Mouse (Mus musculus) E14TG2a.4 (cell line): ENCODE measurements at regions not wholly inside any gene's neighbourhood (a gene's known extent, or its start where the extent isn't known, plus 50 kb on each side); places are given as distances from the start of the nearest gene placed in this dataset.

Experiments
- H3K27me3 ChIP-seq: 2 replicates; pipeline ENCODE4 v1.6.1; 2014; ENCODE audit warnings: low read length, control low read depth; ENCODE audit not compliant: insufficient read depth
- H3K36me3 ChIP-seq: 2 replicates; pipeline ENCODE4 v1.6.1; 2014; ENCODE audit warnings: low read length, control low read depth; ENCODE audit not compliant: insufficient read depth
- H3K4me1 ChIP-seq: replicated peaks from 2 replicates; pipeline ENCODE4 v1.6.1; 2014; ENCODE audit warnings: low read depth, low read length, control low read depth
- H3K4me3 ChIP-seq: replicated peaks from 2 replicates; pipeline ENCODE4 v1.5.1; 2014; ENCODE audit warnings: mild to moderate bottlenecking, low read length
- H3K9me3 ChIP-seq: 2 replicates; pipeline ENCODE4 v1.6.1; 2014; ENCODE audit warnings: low read length, control low read depth
- CTCF ChIP-seq: conservative IDR thresholded peaks from 2 replicates; pipeline ENCODE4 v1.5.1; 2014; ENCODE audit warnings: low read length
- NANOG ChIP-seq: IDR thresholded peaks from 2 replicates; pipeline ENCODE4 v1.6.1; 2014; ENCODE audit warnings: borderline replicate concordance, low read length, mixed read lengths
- POU5F1 ChIP-seq: IDR thresholded peaks from 2 replicates; pipeline ENCODE4 v1.6.1; 2014; ENCODE audit warnings: low read length, borderline replicate concordance

DNA sequence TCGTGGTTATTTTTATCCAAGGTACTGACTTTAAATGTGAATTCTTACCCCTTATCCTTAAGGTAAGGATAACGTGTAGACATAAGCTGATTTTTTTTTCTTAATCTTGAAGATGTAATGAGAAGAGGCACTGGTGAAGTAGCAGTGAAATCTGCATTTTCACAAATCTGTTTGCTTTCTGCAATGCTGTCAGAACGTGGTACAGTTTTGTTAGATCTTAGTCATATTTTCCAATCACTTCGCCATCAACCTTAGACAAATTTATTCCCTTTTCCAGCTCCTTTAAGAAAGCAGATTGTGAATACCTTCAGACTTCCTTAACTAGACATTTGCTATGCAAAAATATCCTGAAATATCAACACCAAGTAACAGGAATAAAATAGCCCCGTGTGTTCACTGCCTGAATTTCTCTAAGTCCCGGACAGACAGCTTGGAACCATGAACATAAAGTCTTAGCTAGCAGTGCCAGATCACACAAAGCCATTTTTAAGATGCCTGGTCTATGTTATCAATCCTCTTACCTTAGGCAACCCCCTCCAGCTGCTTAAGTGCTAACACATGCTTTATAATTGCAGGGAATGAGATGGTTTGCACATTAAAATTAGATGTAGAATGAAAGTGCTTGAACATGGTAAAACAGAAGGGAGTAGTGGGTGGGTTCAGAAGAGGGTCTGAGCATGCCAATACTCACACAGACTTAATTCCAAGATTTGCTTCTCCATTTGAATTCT lies 202.7 kb downstream of the Ptprc start:
- TF ChIP-seq CTCF, result no peak
- no peak for TF ChIP-seq NANOG
- no peak for TF ChIP-seq POU5F1

DNA sequence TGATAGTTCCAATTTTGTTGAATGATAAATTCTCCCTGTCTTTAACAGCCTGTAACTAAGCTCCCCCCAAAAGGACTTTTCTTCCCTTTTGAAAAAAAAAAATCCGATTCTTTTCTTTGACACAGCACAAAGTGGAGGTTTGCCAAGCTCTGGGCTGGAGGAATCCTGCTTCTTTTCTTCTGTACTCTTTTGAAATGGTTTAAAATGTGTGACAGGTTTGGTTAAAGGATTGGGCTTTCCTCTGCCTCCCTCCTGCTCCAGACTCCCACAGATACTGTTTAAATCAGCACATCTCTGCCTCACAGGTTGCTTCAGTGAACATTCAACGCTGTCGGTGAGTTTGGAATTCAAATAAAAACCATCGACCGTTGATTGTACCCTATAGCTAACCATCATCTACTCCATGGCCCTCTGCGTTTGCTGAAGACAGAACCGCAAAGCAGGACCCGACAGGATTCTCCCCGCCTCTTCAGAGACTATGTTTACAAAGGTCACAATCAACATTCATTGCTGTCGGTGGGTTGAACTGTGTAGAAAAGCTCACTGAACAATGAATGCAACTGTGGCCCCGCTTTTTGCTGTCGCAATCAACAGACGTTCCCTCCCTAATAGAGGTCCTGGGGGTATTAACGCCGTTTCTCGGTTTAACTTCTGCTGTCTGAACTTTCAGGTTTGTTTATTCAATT lies 209.2 kb downstream of the Ptprc start:
- no peaks in the 10 kb centered on the region for H3K36me3 ChIP-seq
- no peak overlapping the region for H3K4me3 ChIP-seq
- H3K4me1 ChIP-seq, result no peaks in the 10 kb centered on the region
- no peaks in the 10 kb centered on the region for H3K9me3 ChIP-seq
- H3K27me3 ChIP-seq, result no peaks in the 10 kb centered on the region
- no peak for TF ChIP-seq CTCF
- no peak for TF ChIP-seq NANOG
- no peak for TF ChIP-seq POU5F1

More for the DNA sequence above, 202.7 kb downstream of the Ptprc start:
- Histone ChIP-seq H3K9me3 (no peaks in the 10 kb centered on the region), H3K36me3 (no peaks in the 10 kb centered on the region), H3K4me1 (no peaks in the 10 kb centered on the region), H3K27me3 (no peaks in the 10 kb centered on the region), H3K4me3 (no peak overlapping the region)

DNA sequence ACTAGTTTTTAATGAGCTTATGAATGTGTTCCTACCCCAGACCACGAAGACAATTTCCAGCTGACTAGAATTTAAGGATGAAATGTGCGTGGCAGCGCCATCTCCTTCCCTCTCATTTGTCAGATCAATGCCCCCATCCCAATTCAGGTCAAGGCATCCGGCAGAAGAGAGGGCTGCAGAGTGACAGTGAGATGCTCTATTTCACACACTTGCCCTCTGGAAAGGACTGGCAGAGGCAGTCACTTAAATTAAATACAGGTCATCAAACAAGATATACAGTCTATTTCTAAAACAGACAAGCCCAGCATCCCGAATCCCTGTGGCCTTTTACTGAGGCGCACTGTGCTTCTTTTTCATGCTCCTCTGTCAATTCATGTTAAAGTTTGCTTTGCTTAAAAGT lies 211.9 kb downstream of the Ptprc start:
- TF ChIP-seq NANOG (no peak), CTCF (no peak), POU5F1 (no peak)
- Histone ChIP-seq H3K9me3 (no peaks in the 10 kb centered on the region), H3K27me3 (no peaks in the 10 kb centered on the region), H3K36me3 (no peaks in the 10 kb centered on the region), H3K4me1 (no peaks in the 10 kb centered on the region), H3K4me3 (no peak overlapping the region)

DNA sequence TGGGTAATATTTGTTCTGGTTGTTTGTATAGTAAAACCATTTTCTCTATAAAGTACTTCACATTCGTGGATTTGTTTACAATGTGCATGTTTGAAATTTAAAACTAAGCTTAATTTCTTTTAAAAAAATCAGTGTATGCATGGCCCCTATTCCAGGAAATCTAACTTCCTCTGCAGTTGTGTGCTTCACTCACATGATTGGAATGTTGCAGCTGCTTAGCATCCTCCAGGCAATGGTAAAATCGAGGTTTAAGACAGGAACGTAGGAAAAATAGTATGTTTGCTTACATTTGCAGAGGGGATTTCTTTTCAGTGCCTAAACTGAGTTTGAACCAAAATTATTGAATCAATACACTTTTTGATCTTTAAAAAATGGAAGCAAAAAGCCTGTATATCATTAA lies 217.5 kb downstream of the Ptprc start:
- H3K9me3 ChIP-seq, result no peaks in the 10 kb centered on the region
- H3K4me1 ChIP-seq, result no peaks in the 10 kb centered on the region
- TF ChIP-seq NANOG, result no peak
- no peak for TF ChIP-seq POU5F1
- no peak for TF ChIP-seq CTCF
- H3K36me3 ChIP-seq, result no peaks in the 10 kb centered on the region
- H3K4me3 ChIP-seq, result no peak overlapping the region
- H3K27me3 ChIP-seq, result no peaks in the 10 kb centered on the region

DNA sequence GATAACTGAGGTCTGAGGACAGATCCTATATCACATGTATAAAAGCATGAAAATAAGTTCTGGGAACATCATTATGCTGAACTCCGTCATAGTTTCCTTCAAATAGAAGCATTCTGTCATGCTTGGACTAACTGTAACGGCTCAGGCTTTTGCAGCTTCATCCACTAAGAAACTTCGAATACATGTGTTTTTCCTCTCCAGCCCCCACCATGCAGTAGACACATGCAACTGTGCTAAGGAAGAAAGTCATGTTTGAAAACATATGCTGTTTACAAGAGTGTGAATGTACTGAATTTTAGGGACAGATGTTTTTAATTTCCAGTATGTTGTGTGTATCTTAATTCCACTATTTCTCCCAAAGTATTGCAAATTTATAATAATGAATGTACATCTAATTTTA lies 219.5 kb downstream of the Ptprc start:
- no peaks in the 10 kb centered on the region for H3K9me3 ChIP-seq
- H3K36me3 ChIP-seq, result no peaks in the 10 kb centered on the region
- no peaks in the 10 kb centered on the region for H3K27me3 ChIP-seq
- TF ChIP-seq POU5F1 (no peak), CTCF (no peak), NANOG (no peak)
- no peaks in the 10 kb centered on the region for H3K4me1 ChIP-seq
- H3K4me3 ChIP-seq, result no peak overlapping the region

DNA sequence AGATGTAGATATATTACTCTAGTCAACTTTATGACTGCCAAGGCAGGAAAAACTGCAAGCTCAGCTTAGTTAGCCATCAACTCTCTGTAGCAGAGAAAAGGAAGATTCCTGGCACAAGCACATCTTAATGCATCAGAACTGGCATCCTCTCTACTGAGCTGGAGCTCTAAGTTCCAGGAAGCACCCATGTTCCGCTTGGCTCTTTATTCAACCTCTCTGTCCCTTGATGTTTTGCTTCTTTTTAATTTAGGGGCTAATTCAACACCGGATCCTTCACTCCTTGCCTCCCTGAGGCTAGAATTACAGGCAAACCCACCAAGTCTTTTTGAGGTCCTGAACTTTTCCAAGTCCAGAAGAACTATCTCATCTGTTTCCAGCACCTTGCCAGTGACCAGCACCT lies 220.4 kb downstream of the Ptprc start:
- no peak for TF ChIP-seq POU5F1
- TF ChIP-seq NANOG, result no peak
- no peak for TF ChIP-seq CTCF
- Histone ChIP-seq H3K36me3 (no peaks in the 10 kb centered on the region), H3K4me3 (no peak overlapping the region), H3K27me3 (no peaks in the 10 kb centered on the region), H3K4me1 (no peaks in the 10 kb centered on the region), H3K9me3 (no peaks in the 10 kb centered on the region)

DNA sequence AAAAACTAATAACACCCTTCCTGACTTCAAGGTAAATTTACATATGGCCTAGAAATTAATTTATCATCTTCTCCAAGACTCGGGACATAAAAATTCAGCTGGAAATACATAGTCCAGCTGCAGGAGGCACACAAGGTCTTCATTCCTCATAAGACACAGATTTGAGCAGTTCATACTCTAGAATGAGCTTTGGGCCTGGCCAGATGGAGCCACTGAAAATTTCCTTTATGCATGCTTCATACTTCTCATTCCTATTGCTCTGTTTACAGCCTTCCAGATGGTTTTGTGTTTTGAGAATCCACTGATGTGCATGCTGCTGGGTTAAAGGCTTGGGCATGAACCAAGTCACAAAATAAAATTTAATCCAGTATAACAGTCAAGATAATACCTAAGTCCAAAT lies 222.1 kb downstream of the Ptprc start:
- no peaks in the 10 kb centered on the region for H3K4me1 ChIP-seq
- no peak for TF ChIP-seq CTCF
- no peaks in the 10 kb centered on the region for H3K9me3 ChIP-seq
- no peak overlapping the region for H3K4me3 ChIP-seq
- no peaks in the 10 kb centered on the region for H3K36me3 ChIP-seq
- H3K27me3 ChIP-seq, result no peaks in the 10 kb centered on the region

DNA sequence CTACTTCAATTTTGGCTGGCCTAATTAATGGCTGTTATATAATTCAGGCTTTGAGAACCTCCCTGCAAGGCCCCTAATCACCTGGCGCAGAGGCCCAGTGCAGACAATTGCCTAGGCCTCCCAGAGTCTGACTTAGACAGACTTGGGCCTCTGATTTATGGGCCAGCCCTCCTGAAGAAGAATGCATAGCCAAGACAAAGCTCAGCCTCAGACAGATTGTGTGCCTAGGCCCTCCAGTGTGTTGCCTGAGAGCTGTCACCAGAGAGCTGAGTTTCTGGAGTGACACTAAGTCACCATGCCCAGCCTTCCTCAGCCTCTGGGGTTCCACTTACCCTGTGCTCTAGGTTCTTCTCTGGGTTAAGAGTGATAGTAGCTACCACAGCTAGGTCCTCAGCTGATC lies 222.7 kb downstream of the Ptprc start:
- no peak for TF ChIP-seq POU5F1
- no peak for TF ChIP-seq NANOG
- no peak for TF ChIP-seq CTCF
- no peaks in the 10 kb centered on the region for H3K36me3 ChIP-seq

More for the DNA sequence above, 222.7 kb downstream of the Ptprc start:
- no peaks in the 10 kb centered on the region for H3K27me3 ChIP-seq
- H3K9me3 ChIP-seq, result no peaks in the 10 kb centered on the region
- H3K4me1 ChIP-seq, result no peaks in the 10 kb centered on the region
- H3K4me3 ChIP-seq, result no peak overlapping the region
